Mouse (Mus musculus): ENCODE data around the gene Cacnb3. TPM values are rescaled to one million over a fixed set of nuclear protein-coding genes. Genes with fewer than 3 reads are reported as not detected.

Cacnb3 gene
- polyA plus RNA-seq, 1 experiment from 2014 or later = 46.9 TPM

- H3K4me3 ChIP-seq (ENCODE audit: low read depth, low read length) = no peak overlapping the region
- H3K9ac ChIP-seq (ENCODE audit: low read length) = no peak overlapping the region
- DNase-seq (ENCODE audit: low spot score) (no peak), ATAC-seq (replicated peaks; ENCODE audit: low FRiP score) (no peak)
- no peaks in the 10 kb centered on the region for H3K36me3 ChIP-seq (ENCODE audit: control insufficient read depth, insufficient read depth, low read length)
- no peak overlapping the region for H3K27ac ChIP-seq (ENCODE audit: low read depth, low read length)
- H3K9me3 ChIP-seq (ENCODE audit: control insufficient read depth, low read length) = no peaks in the 10 kb centered on the region
- peaks cover 6% of the 10 kb centered on the region for H3K27me3 ChIP-seq (ENCODE audit: control insufficient read depth, insufficient read depth, low read length)
- WGBS = 89% methylated on average over 7 of the region's 7 CpGs
- peaks cover 6% of the 10 kb centered on the region; the same call in 1 of the 2 replicates for H3K4me1 ChIP-seq (replicated peaks; ENCODE audit: control insufficient read depth, insufficient read depth, low read length)
- no peak overlapping the region for H3K4me2 ChIP-seq (ENCODE audit: low read depth, low read length, severe bottlenecking)
Measured at GRCm38 (mm10) chr15:98681633-98682032, 51.0 kb downstream of the Cacnb3 start.

- no peak overlapping the region for H3K4me2 ChIP-seq (ENCODE audit: low read depth, low read length, severe bottlenecking)
- WGBS = 84% methylated on average over 10 of the region's 10 CpGs
- no peak overlapping the region for H3K27ac ChIP-seq (ENCODE audit: low read depth, low read length)
- H3K9me3 ChIP-seq (ENCODE audit: control insufficient read depth, low read length) = no peaks in the 10 kb centered on the region
- ATAC-seq (replicated peaks; ENCODE audit: low FRiP score) = no peak
- H3K4me3 ChIP-seq (ENCODE audit: low read depth, low read length) = no peak overlapping the region
- no peak for DNase-seq (ENCODE audit: low spot score)
- H3K9ac ChIP-seq (ENCODE audit: low read length) = no peak overlapping the region
- H3K36me3 ChIP-seq (ENCODE audit: control insufficient read depth, insufficient read depth, low read length) = no peaks in the 10 kb centered on the region
- H3K27me3 ChIP-seq (ENCODE audit: control insufficient read depth, insufficient read depth, low read length) = no peaks in the 10 kb centered on the region; the same call in 1 of the 2 replicates
- no peaks in the 10 kb centered on the region for H3K4me1 ChIP-seq (replicated peaks; ENCODE audit: control insufficient read depth, insufficient read depth, low read length)
Measured at GRCm38 (mm10) chr15:98683177-98683576, 52.5 kb downstream of the Cacnb3 start.

DNA sequence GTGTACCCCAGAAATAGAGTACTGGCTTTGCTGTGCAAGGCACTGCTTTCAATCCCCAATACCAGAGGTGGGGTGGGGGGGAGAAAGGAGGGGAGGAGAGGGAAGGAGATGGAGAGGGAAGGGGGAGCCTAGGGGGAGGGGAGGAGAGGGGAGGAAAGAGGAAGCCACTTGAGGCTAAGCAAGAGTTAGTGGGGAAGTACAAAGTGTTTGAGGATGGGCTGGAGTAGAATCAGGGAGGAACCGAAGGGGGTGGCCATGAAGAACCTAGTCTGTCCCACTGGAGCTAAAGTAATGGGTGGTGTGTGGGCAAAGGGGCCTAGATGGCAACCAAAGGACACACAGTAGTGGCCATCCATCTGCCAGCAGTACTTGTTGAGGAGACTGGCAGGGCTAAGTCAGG lies 53.1 kb downstream of the Cacnb3 start:
- 94% methylated on average over 1 of the region's 1 CpGs for WGBS
- no peak for ATAC-seq (replicated peaks; ENCODE audit: low FRiP score)
- no peaks in the 10 kb centered on the region for H3K9me3 ChIP-seq (ENCODE audit: control insufficient read depth, low read length)

GRCm38 (mm10) chr15:98685926-98686325 lies 55.3 kb downstream of the Cacnb3 start:
- Histone ChIP-seq H3K36me3 (ENCODE audit: control insufficient read depth, insufficient read depth, low read length) (no peaks in the 10 kb centered on the region), H3K9ac (ENCODE audit: low read length) (no peak overlapping the region), H3K4me3 (ENCODE audit: low read depth, low read length) (no peak overlapping the region), H3K4me1 (replicated peaks; ENCODE audit: control insufficient read depth, insufficient read depth, low read length) (peaks cover 5% of the 10 kb centered on the region; the same call in 1 of the 2 replicates), H3K4me2 (ENCODE audit: low read depth, low read length, severe bottlenecking) (no peak overlapping the region), H3K9me3 (ENCODE audit: control insufficient read depth, low read length) (no peaks in the 10 kb centered on the region), H3K27me3 (ENCODE audit: control insufficient read depth, insufficient read depth, low read length) (no peaks in the 10 kb centered on the region), H3K27ac (ENCODE audit: low read depth, low read length) (no peak overlapping the region)
- no peak for DNase-seq (ENCODE audit: low spot score)
- ATAC-seq (replicated peaks; ENCODE audit: low FRiP score) = no peak
- WGBS = 70% methylated on average over 3 of the region's 3 CpGs

More for the DNA sequence above, 53.1 kb downstream of the Cacnb3 start:
- no peak overlapping the region for H3K4me2 ChIP-seq (ENCODE audit: low read depth, low read length, severe bottlenecking)
- H3K27ac ChIP-seq (ENCODE audit: low read depth, low read length) = no peak overlapping the region
- no peak for DNase-seq (ENCODE audit: low spot score)
- H3K4me1 ChIP-seq (replicated peaks; ENCODE audit: control insufficient read depth, insufficient read depth, low read length) = no peaks in the 10 kb centered on the region
- no peak overlapping the region for H3K4me3 ChIP-seq (ENCODE audit: low read depth, low read length)
- H3K27me3 ChIP-seq (ENCODE audit: control insufficient read depth, insufficient read depth, low read length) = no peaks in the 10 kb centered on the region; the same call in 1 of the 2 replicates
- no peaks in the 10 kb centered on the region for H3K36me3 ChIP-seq (ENCODE audit: control insufficient read depth, insufficient read depth, low read length)
- H3K9ac ChIP-seq (ENCODE audit: low read length) = no peak overlapping the region

- peaks cover 13% of the 10 kb centered on the region for H3K4me1 ChIP-seq (replicated peaks; ENCODE audit: control insufficient read depth, insufficient read depth, low read length)
Measured at GRCm38 (mm10) chr15:98689682-98690081, 59.0 kb downstream of the Cacnb3 start.

GRCm38 (mm10) chr15:98691486-98692147 lies 61.0 kb downstream of the Cacnb3 start:
- peaks cover 13% of the 10 kb centered on the region for H3K4me1 ChIP-seq (replicated peaks; ENCODE audit: control insufficient read depth, insufficient read depth, low read length)
- no peaks in the 10 kb centered on the region for H3K36me3 ChIP-seq (ENCODE audit: control insufficient read depth, insufficient read depth, low read length)
- H3K4me3 ChIP-seq (ENCODE audit: low read depth, low read length) = no peak overlapping the region
- peak overlapping the region; percentile 22 for H3K4me2 ChIP-seq (ENCODE audit: low read depth, low read length, severe bottlenecking)
- ATAC-seq (replicated peaks; ENCODE audit: low FRiP score) (peak; percentile 80), DNase-seq (ENCODE audit: low spot score) (peak; percentile 73)
- no peak overlapping the region for H3K9ac ChIP-seq (ENCODE audit: low read length)
- H3K27me3 ChIP-seq (ENCODE audit: control insufficient read depth, insufficient read depth, low read length) = no peaks in the 10 kb centered on the region
- no peaks in the 10 kb centered on the region for H3K9me3 ChIP-seq (ENCODE audit: control insufficient read depth, low read length)
- WGBS = 4% methylated on average over 7 of the region's 7 CpGs
- H3K27ac ChIP-seq (ENCODE audit: low read depth, low read length) = peak overlapping the region; percentile 26; the same call in 1 of the 2 replicates

More at GRCm38 (mm10) chr15:98689682-98690081, 59.0 kb downstream of the Cacnb3 start:
- Histone ChIP-seq H3K4me3 (ENCODE audit: low read depth, low read length) (no peak overlapping the region), H3K4me2 (ENCODE audit: low read depth, low read length, severe bottlenecking) (no peak overlapping the region), H3K9me3 (ENCODE audit: control insufficient read depth, low read length) (no peaks in the 10 kb centered on the region), H3K27ac (ENCODE audit: low read depth, low read length) (no peak overlapping the region), H3K9ac (ENCODE audit: low read length) (no peak overlapping the region), H3K36me3 (ENCODE audit: control insufficient read depth, insufficient read depth, low read length) (no peaks in the 10 kb centered on the region), H3K27me3 (ENCODE audit: control insufficient read depth, insufficient read depth, low read length) (no peaks in the 10 kb centered on the region)
- DNase-seq (ENCODE audit: low spot score) (no peak), ATAC-seq (replicated peaks; ENCODE audit: low FRiP score) (no peak)
- WGBS = 88% methylated on average over 2 of the region's 2 CpGs

DNA sequence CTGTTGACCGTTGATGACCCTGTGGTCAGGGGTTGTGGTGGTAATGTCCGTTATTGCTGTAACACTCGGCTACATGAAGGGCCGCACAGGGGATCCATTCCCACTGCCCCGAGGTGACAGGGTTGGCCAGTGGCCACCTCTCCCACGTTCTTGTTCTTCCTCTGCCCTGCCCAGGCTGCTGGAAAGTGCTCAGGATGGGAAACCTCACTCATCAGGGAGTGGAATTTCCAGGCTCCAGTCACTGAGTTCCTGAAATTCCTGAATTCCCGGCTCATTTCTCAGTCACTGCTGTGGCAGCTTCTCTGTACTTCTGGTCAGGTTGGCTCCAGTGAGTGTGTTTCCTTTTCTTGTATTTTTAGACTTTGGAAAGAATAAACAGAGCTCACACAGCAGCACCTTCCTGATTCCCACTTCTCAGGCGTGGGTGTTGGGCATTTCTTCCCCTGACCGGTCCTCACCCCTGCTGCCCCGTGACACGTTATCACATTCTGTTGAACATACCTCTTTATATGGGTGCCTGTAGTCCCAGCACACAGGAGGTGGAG lies 61.6 kb downstream of the Cacnb3 start:
- peaks cover 13% of the 10 kb centered on the region for H3K4me1 ChIP-seq (replicated peaks; ENCODE audit: control insufficient read depth, insufficient read depth, low read length)
- DNase-seq (ENCODE audit: low spot score) (no peak), ATAC-seq (replicated peaks; ENCODE audit: low FRiP score) (no peak)
- H3K9me3 ChIP-seq (ENCODE audit: control insufficient read depth, low read length) = no peaks in the 10 kb centered on the region
- no peak overlapping the region for H3K4me3 ChIP-seq (ENCODE audit: low read depth, low read length)
- H3K27ac ChIP-seq (ENCODE audit: low read depth, low read length) = no peak overlapping the region
- no peak overlapping the region for H3K4me2 ChIP-seq (ENCODE audit: low read depth, low read length, severe bottlenecking)
- H3K36me3 ChIP-seq (ENCODE audit: control insufficient read depth, insufficient read depth, low read length) = no peaks in the 10 kb centered on the region
- H3K9ac ChIP-seq (ENCODE audit: low read length) = no peak overlapping the region
- 57% methylated on average over 11 of the region's 11 CpGs for WGBS
- no peaks in the 10 kb centered on the region for H3K27me3 ChIP-seq (ENCODE audit: control insufficient read depth, insufficient read depth, low read length)
